Mouse (Mus musculus): ENCODE data around the gene Olfr298.

Gene Olfr298

DNA sequence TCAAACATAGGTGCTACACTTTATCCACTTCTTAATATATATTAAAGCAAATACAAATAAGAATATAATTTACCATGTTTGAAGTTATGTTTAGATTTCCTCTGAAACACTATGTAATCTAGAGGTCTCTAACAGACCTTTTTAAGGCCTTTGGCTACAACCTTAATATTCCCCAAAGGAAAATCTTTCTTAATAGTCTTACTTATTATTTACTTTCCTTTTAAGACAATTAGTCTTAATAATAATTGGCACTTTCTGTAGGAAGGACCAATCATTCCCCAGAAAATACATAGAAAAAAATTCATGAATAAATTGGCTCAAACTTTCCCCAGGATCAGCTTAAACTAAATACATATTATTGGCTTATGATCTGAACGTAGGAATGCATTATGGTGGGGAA lies at the start of gene Olfr298:
Gene Olfr298 (minus strand): TSS at position 101 of the 400 bp plus-strand sequence.
- no peak for DNase-seq

DNA sequence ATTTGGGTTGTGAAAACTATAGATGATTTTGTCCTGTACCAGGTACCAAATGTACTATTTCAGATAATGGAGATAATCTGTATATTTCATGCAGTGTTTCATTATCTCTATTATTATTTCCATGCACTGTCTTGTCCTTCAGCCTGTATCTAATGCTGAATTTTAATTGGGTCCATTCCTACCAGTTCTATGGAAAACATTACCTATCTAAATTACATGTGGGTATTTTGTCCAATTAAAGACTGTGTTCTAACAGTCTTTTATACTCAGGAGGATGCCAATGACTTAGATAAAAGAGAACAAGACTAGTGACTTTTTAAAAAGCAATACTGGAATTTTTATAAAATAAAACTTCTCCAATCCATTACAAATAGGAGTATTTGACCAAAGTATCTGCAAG lies 27.4 kb upstream of the Olfr298 start, which contains the start of gene Olfr297:
Gene Olfr297 (plus strand): TSS at position 301 of the 400 bp plus-strand sequence.
- DNase-seq: no peak

DNA sequence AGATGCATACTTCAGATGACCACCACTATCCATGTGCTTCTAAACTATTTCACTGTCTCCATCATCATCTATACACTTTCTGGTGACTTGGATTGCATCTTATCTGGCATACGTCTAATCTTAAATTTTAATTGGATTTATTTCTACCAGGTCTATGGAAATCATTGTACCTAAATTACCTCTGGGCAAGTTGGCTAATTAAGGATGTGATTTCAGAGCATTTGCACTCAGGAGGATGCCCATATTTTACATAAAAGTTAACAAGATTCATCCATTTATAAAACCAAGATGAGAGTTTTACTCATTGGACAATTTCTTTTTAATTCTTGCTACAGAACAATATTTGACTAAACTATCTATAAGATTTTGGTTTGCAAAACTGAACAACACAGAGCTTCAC lies 32.7 kb downstream of the Olfr298 start, which contains the start of gene Olfr299:
Gene Olfr299 (plus strand): TSS at position 301 of the 400 bp plus-strand sequence.
- DNase-seq: no peak

All from cerebellum, postnatal 36 days (tissue).